Mouse (Mus musculus) MEL (cell line): ENCODE measurements around the gene Pla2r1. TPM values are rescaled to one million over a fixed set of nuclear protein-coding genes. Genes with fewer than 3 reads are reported as not detected.

Source experiments
- DNase-seq: peaks from one replicate; pipeline ENCODE4 v3.0.0; 2011; ENCODE audit warnings: low read depth, low spot score
- H3K27ac ChIP-seq: 2 replicates; pipeline ENCODE4 v1.5.1; 2012; ENCODE audit warnings: low read depth, mild to moderate bottlenecking, control low read depth, low read length, moderate library complexity; ENCODE audit not compliant: control insufficient read depth
- H3K27me3 ChIP-seq, 2 experiments: fragments of 150-350 bp in 1 of 2; sonication (generic) in 1 of 2; 2 replicates each; pipeline ENCODE4 v1.6.1; 2012; ENCODE audit warnings: low read length in 2 of 2, mild to moderate bottlenecking in 2 of 2, improper control_type of control experiment in 1 of 2, moderate library complexity in 1 of 2; ENCODE audit not compliant: insufficient read depth in 2 of 2, control insufficient read depth in 1 of 2
- H3K36me3 ChIP-seq, 2 experiments: 2 replicates each; pipeline ENCODE4 v1.6.1; 2012 to 2014; ENCODE audit warnings: low read length in 2 of 2, improper control_type of control experiment in 1 of 2, inconsistent platforms in 1 of 2, mild to moderate bottlenecking in 1 of 2; ENCODE audit not compliant: insufficient read depth in 2 of 2, control insufficient read depth in 1 of 2
- H3K4me1 ChIP-seq, 2 experiments: fragments of 150-350 bp in 1 of 2; sonication (generic) in 1 of 2; 2 replicates each; pipeline ENCODE4 v1.6.1; 2012; ENCODE audit warnings: low read length in 2 of 2, improper control_type of control experiment in 1 of 2, mild to moderate bottlenecking in 1 of 2; ENCODE audit not compliant: insufficient read depth in 2 of 2, control insufficient read depth in 1 of 2
- H3K4me3 ChIP-seq, 2 experiments: fragments of 150-350 bp in 1 of 2; sonication (generic) in 1 of 2; 2 replicates each; pipeline ENCODE4 v1.5.1; 2012; ENCODE audit warnings: low read depth in 2 of 2, low read length in 2 of 2, mild to moderate bottlenecking in 2 of 2, moderate library complexity in 2 of 2, control low read depth in 1 of 2, improper control_type of control experiment in 1 of 2; ENCODE audit not compliant: control insufficient read depth in 1 of 2, insufficient read depth in 1 of 2
- H3K79me2 ChIP-seq: 2 replicates; pipeline ENCODE4 v1.6.1; 2012; ENCODE audit warnings: mild to moderate bottlenecking, low read length, moderate library complexity; ENCODE audit not compliant: control insufficient read depth, poor library complexity, insufficient read depth
- H3K9ac ChIP-seq: 2 replicates; pipeline ENCODE4 v1.6.1; 2012; ENCODE audit warnings: low read depth, mild to moderate bottlenecking, control low read depth, low read length, moderate library complexity; ENCODE audit not compliant: control insufficient read depth, poor library complexity, severe bottlenecking
- H3K9me3 ChIP-seq: fragments of 150-350 bp; sonication (generic); replicated peaks from 2 replicates; pipeline ENCODE4 v1.6.1; 2012; ENCODE audit warnings: mild to moderate bottlenecking, low read length, improper control_type of control experiment, moderate library complexity; ENCODE audit not compliant: insufficient read depth
- BHLHE40 ChIP-seq: IDR thresholded peaks from 2 replicates; pipeline ENCODE4 v1.6.1; 2012; ENCODE audit warnings: low read depth, mild to moderate bottlenecking, inconsistent platforms, low read length, improper control_type of control experiment, borderline replicate concordance
- CHD2 ChIP-seq: IDR thresholded peaks from 2 replicates; pipeline ENCODE4 v1.6.1; 2011; ENCODE audit warnings: low read length, improper control_type of control experiment
- CTCF ChIP-seq, 3 experiments: IDR thresholded peaks in 2 of 3; conservative IDR thresholded peaks in 1 of 3; 2 replicates each; pipeline ENCODE4 v1.5.1; 2011 to 2012; ENCODE audit warnings: low read length in 3 of 3, low read depth in 2 of 3, mild to moderate bottlenecking in 2 of 3, improper control_type of control experiment in 1 of 3, inconsistent platforms in 1 of 3, mixed read lengths in 1 of 3, moderate library complexity in 1 of 3; ENCODE audit not compliant: control insufficient read depth in 1 of 3, insufficient read depth in 1 of 3, poor library complexity in 1 of 3, severe bottlenecking in 1 of 3
- ELF1 ChIP-seq: IDR thresholded peaks from 2 replicates; pipeline ENCODE4 v1.6.1; 2014; ENCODE audit warnings: low read depth, mild to moderate bottlenecking, inconsistent platforms, low read length, improper control_type of control experiment, moderate library complexity
- EP300 ChIP-seq, 2 experiments: IDR thresholded peaks; 2 replicates each; pipeline ENCODE4 v1.6.1; 2011; ENCODE audit warnings: improper control_type of control experiment in 2 of 2, low read length in 2 of 2, low read depth in 1 of 2, mild to moderate bottlenecking in 1 of 2
- GATA1 ChIP-seq: IDR thresholded peaks from 2 replicates; pipeline ENCODE4 v1.6.1; 2011; ENCODE audit warnings: low read depth, low read length, improper control_type of control experiment
- HCFC1 ChIP-seq: IDR thresholded peaks from 2 replicates; pipeline ENCODE4 v1.6.1; 2012; ENCODE audit warnings: low read depth, mild to moderate bottlenecking, inconsistent platforms, low read length, improper control_type of control experiment, moderate library complexity
- JUND ChIP-seq: IDR thresholded peaks from 2 replicates; pipeline ENCODE4 v1.6.1; 2011; ENCODE audit warnings: low read depth, mild to moderate bottlenecking, improper control_type of control experiment, low read length
- MAFK ChIP-seq: IDR thresholded peaks from 2 replicates; pipeline ENCODE4 v1.6.1; 2011; ENCODE audit warnings: low read depth, mild to moderate bottlenecking, low read length, improper control_type of control experiment, borderline replicate concordance
- MAX ChIP-seq: IDR thresholded peaks from 2 replicates; pipeline ENCODE4 v1.6.1; 2011; ENCODE audit warnings: low read length, improper control_type of control experiment
- MEF2A ChIP-seq: IDR thresholded peaks from 2 replicates; pipeline ENCODE4 v1.6.1; 2014; ENCODE audit warnings: low read depth, mild to moderate bottlenecking, inconsistent platforms, low read length, improper control_type of control experiment; ENCODE audit not compliant: poor library complexity, insufficient replicate concordance, severe bottlenecking; ENCODE audit errors: extremely low read depth
- MYB ChIP-seq: IDR thresholded peaks from 2 replicates; pipeline ENCODE4 v1.6.1; 2011; ENCODE audit warnings: mild to moderate bottlenecking, low read depth, low read length, improper control_type of control experiment
- NELFE ChIP-seq: IDR thresholded peaks from 2 replicates; pipeline ENCODE4 v1.6.1; 2011; ENCODE audit warnings: low read depth, low read length, improper control_type of control experiment
- POLR2AphosphoS2 ChIP-seq: IDR thresholded peaks from 2 replicates; pipeline ENCODE4 v1.6.1; 2011; ENCODE audit warnings: low read length, improper control_type of control experiment
- POLR2AphosphoS5 ChIP-seq: IDR thresholded peaks from 2 replicates; pipeline ENCODE4 v1.6.1; 2012; ENCODE audit warnings: low read depth, borderline replicate concordance, mild to moderate bottlenecking, inconsistent platforms, low read length, moderate library complexity, mixed read lengths
- RAD21 ChIP-seq: IDR thresholded peaks from 2 replicates; pipeline ENCODE4 v1.6.1; 2011; ENCODE audit warnings: mild to moderate bottlenecking, low read depth, low read length, improper control_type of control experiment
- SMC3 ChIP-seq: IDR thresholded peaks from 2 replicates; pipeline ENCODE4 v1.6.1; 2011; ENCODE audit warnings: low read depth, low read length, improper control_type of control experiment
- TCF12 ChIP-seq: IDR thresholded peaks from 2 replicates; pipeline ENCODE4 v1.6.1; 2014; ENCODE audit warnings: low read depth, mild to moderate bottlenecking, inconsistent platforms, low read length, improper control_type of control experiment, moderate library complexity
- UBTF ChIP-seq: IDR thresholded peaks from 2 replicates; pipeline ENCODE4 v1.6.1; 2012; ENCODE audit warnings: low read depth, mild to moderate bottlenecking, inconsistent platforms, low read length, improper control_type of control experiment, moderate library complexity, borderline replicate concordance; ENCODE audit not compliant: insufficient read depth
- USF2 ChIP-seq, 2 experiments: IDR thresholded peaks; 2 replicates each; pipeline ENCODE4 v1.6.1; 2011 to 2012; ENCODE audit warnings: improper control_type of control experiment in 2 of 2, low read length in 2 of 2, borderline replicate concordance in 1 of 2, inconsistent platforms in 1 of 2, low read depth in 1 of 2, mild to moderate bottlenecking in 1 of 2; ENCODE audit not compliant: insufficient read depth in 1 of 2
- ZC3H11A ChIP-seq: IDR thresholded peaks from 2 replicates; pipeline ENCODE4 v1.6.1; 2012; ENCODE audit warnings: low read depth, mild to moderate bottlenecking, inconsistent platforms, low read length, improper control_type of control experiment
- ZKSCAN1 ChIP-seq: IDR thresholded peaks from 2 replicates; pipeline ENCODE4 v1.6.1; 2012; ENCODE audit warnings: low read depth, mild to moderate bottlenecking, inconsistent platforms, low read length, improper control_type of control experiment, moderate library complexity
- ZMIZ1 ChIP-seq: IDR thresholded peaks from 2 replicates; pipeline ENCODE4 v1.6.1; 2012; ENCODE audit warnings: low read depth, mild to moderate bottlenecking, inconsistent platforms, low read length, improper control_type of control experiment, moderate library complexity
- ZNF384 ChIP-seq: IDR thresholded peaks from 2 replicates; pipeline ENCODE4 v1.6.1; 2012; ENCODE audit warnings: low read depth, mild to moderate bottlenecking, inconsistent platforms, low read length, improper control_type of control experiment
- polyA plus RNA-seq, 2 experiments: library from polyadenylated mRNA; stranded (reverse) in 1 of 2; unstranded in 1 of 2; fragments of >175 nt in 1 of 2; fragments of >200 nt in 1 of 2; gene quantifications; 2 replicates each; pipeline versions ENCODE4 v1.2.1 to v1.2.4; 2012; ENCODE audit warnings: low replicate concordance in 2 of 2, low read depth in 1 of 2; ENCODE audit not compliant: insufficient read length in 2 of 2, insufficient read depth in 1 of 2, missing spikeins in 1 of 2
- total RNA-seq: library from RNA; depleted of rRNA; stranded (reverse); fragments of 300-350 nt; gene quantifications from 2 replicates; pipeline ENCODE4 v1.2.3, GENCODE M21; 2012

The Pla2r1 gene
- total and polyA plus RNA-seq, 3 experiments, result not detected

DNA sequence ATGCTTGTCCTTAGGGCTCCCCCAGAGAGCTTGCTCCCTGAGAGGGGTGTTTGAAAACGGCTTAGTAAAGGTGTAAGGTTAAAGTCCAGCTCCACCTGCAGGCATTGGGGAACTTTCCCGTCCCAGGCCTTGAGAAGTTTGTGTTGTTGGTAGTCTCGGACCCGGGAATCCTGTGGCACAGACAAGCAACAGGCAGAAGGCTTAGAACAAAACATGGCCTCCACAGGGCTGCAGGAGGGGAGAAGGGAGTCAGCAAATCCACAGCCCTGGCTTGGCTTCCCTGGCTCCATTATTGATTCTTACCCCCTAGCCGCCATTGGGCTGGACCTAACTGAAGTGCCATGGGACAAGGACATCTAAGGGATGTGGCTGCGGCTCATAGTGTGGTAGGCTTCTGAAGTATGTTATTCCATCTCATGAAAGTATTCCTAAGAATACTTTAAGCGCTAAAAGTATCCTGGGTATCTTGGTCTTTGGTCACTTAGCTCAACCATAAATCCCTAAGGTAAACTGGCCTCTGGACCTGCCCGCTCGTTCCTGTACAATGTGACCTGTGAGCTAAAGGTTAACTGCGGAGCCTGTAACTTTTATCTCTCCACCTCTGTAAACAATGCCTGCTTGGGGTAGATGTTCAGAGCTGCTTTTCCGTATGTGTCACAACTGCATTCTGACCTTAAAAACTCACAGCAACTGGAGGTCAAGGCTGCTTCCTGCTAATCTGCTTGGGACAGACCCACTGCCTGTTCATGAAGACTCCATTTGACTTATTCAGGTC lies 142.9 kb downstream of the Pla2r1 start:
- Histone ChIP-seq H3K4me1 (peaks cover 0 to 14% of the 10 kb centered on the region in 2 experiments; a peak in 2 of 4 replicates), H3K36me3 (peaks cover 0 to 5% of the 10 kb centered on the region in 2 experiments; a peak in 2 of 4 replicates), H3K4me3 (no peak overlapping the region), H3K27me3 (no peaks in the 10 kb centered on the region), H3K9me3 (no peaks in the 10 kb centered on the region), H3K79me2 (no peaks in the 10 kb centered on the region), H3K9ac (no peak overlapping the region), H3K27ac (no peak overlapping the region)
- DNase-seq, result no peak
- no peak for TF ChIP-seq GATA1
- no peak for TF ChIP-seq SMC3
- no peak for TF ChIP-seq POLR2AphosphoS5
- no peak for TF ChIP-seq TCF12
- TF ChIP-seq POLR2AphosphoS2, result no peak
- TF ChIP-seq USF2 (IDR thresholded peaks at IDR 0.05; ENCODE audit: borderline replicate concordance in 1 of 2, insufficient read depth in 1 of 2, low read depth in 1 of 2, low read length in 2 of 2), result no peak
- TF ChIP-seq MEF2A, result no peak

DNA sequence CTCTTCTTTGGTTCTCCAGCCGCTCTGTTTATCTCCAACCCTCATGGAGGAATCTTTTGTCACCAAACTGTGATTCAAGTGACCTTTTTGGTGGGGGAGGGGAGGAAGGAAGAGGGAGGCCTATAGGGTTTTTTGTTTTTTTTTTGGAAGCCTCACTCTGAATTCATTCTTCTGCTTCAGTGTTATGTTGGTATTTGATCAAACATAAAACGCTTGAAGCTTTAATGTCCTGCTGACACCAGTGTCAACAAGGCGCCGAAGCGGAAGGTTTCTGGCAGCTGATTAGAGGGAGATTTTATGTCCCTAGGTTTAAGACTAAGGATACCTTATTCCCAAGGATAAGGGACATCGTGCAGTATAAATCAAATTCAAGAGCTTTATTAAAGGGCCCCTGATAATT lies 143.9 kb downstream of the Pla2r1 start:
- Histone ChIP-seq H3K4me1 (peaks cover 0 to 18% of the 10 kb centered on the region in 2 experiments; a peak in 2 of 4 replicates), H3K4me3 (no peak overlapping the region), H3K27me3 (no peaks in the 10 kb centered on the region), H3K9ac (no peak overlapping the region), H3K9me3 (no peaks in the 10 kb centered on the region), H3K79me2 (no peaks in the 10 kb centered on the region), H3K27ac (no peak overlapping the region), H3K36me3 (peaks cover 0 to 8% of the 10 kb centered on the region in 2 experiments; a peak in 2 of 4 replicates)
- TF ChIP-seq CHD2 (no peak), EP300 (IDR thresholded peaks at IDR 0.05; ENCODE audit: low read depth in 1 of 2, low read length in 2 of 2) (no peak), TCF12 (no peak), NELFE (no peak), CTCF (IDR thresholded peaks at IDR 0.05 in 2 of 3, conservative IDR thresholded peaks at IDR 0.05 in 1 of 3; ENCODE audit: control insufficient read depth in 1 of 3, insufficient read depth in 1 of 3, low read depth in 2 of 3, low read length in 3 of 3, poor library complexity in 1 of 3, severe bottlenecking in 1 of 3) (no peak), MEF2A (no peak), MYB (no peak)
- no peak for DNase-seq

DNA sequence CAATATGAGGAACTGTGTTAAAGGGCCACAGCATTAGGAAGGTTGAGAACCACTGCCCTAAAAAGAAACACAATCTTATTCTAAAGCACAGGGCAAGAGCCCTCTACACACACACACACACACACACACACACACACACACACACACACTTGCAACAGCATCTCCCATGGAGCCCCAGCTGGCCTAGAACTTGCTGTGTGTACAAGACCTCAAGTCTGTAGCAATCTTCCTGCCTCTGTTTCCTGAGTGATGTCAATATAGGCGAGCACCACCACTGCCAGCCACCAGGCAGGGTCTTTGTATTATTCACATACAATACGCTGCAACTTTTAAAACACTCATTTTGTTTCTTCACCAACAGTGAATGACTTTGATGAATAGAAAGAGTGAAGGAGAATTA lies 145.7 kb downstream of the Pla2r1 start:
- Histone ChIP-seq H3K4me1 (peaks cover 0 to 18% of the 10 kb centered on the region in 2 experiments; a peak in 2 of 4 replicates), H3K9me3 (no peaks in the 10 kb centered on the region), H3K9ac (no peak overlapping the region), H3K27ac (no peak overlapping the region), H3K36me3 (peaks cover 0 to 8% of the 10 kb centered on the region in 2 experiments; a peak in 2 of 4 replicates), H3K27me3 (no peaks in the 10 kb centered on the region), H3K4me3 (no peak overlapping the region), H3K79me2 (no peaks in the 10 kb centered on the region)
- peak; percentile 9 for DNase-seq
- TF ChIP-seq SMC3 (no peak), ZMIZ1 (no peak), ZC3H11A (no peak), ZNF384 (no peak), HCFC1 (no peak), USF2 (IDR thresholded peaks at IDR 0.05; ENCODE audit: borderline replicate concordance in 1 of 2, insufficient read depth in 1 of 2, low read depth in 1 of 2, low read length in 2 of 2) (no peak), JUND (no peak), RAD21 (no peak), MAX (no peak), ZKSCAN1 (no peak), UBTF (no peak), ELF1 (no peak), BHLHE40 (no peak), MAFK (no peak)
